In the genomic region with DNA sequence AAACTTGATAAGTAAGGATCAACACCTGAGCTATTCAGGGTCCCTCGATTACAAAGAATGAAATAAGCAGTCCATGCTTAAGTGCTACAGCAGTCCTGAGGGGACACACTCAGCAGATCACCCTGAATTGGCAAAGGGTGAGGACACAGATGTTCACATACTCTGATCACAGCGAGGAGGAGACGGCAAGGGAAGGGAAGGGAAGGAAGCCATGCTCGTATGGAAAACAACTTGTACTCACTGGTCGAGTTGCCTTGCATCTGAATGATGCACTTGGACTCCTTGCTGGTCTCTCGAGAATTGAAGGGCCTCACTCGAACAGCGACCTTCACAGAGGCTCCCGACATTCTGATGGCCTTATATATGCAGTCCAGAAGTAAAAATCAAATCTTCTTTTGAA, we compare ENCODE assay signal across 21 mouse cellular contexts. TPM values are rescaled to one million over a fixed set of nuclear protein-coding genes. Genes with fewer than 3 reads are reported as not detected.
DNase-seq lines count a peak whose midpoint lies in the region; ATAC-seq and TF ChIP-seq lines count a peak whose summit lies in the region.
"Had no signal": no experiment of that assay in that cellular context is flagged by ENCODE, and none has a peak within 500 bp of the region (broad histone marks: within the 10 kb centered on the region; RNA-seq: fewer than 3 reads in every experiment).

No protein-coding gene starts in this region.

- peak; percentile 39 to 75 for DNase-seq in adrenal gland, adult (ENCODE audit: inconsistent age in 2 of 2, low spot score in 1 of 2)
- no peak for DNase-seq in adrenal gland, postnatal 4 days (ENCODE audit: low spot score in 2 of 2)
- DNase-seq in cerebellum, adult 2 months = no peak
- DNase-seq in cerebellum, postnatal 14 days = no peak
- no peak for DNase-seq in heart, adult 2 months
- no peak for DNase-seq in layer of hippocampus, adult 2 months (ENCODE audit: low spot score in 2 of 2)
- no peak for DNase-seq in layer of hippocampus, postnatal 14 days (ENCODE audit: low spot score in 2 of 2)
- DNase-seq: B cell, adult 2 months; cerebellum, adult 9-10 months; embryo, embryonic 11 days; kidney, adult 18-20 months had no signal

- H3K4me1 ChIP-seq in cerebellum, adult 2 months (ENCODE audit: control insufficient read depth, insufficient read depth, low read length) = peaks cover 24% of the 10 kb centered on the region
- H3K4me1 ChIP-seq in heart, adult 2 months (ENCODE audit: control insufficient read depth, insufficient read depth, low read length) = peaks cover 17% of the 10 kb centered on the region
- peaks cover 12% of the 10 kb centered on the region for H3K4me1 ChIP-seq in heart, embryonic 11.5 days (ENCODE audit: control insufficient read depth, insufficient read depth, low read length)

- H3K4me2 ChIP-seq in heart, embryonic 11.5 days = no peak overlapping the region
- H3K4me2 ChIP-seq: embryonic facial prominence, embryonic 15.5 days; heart, embryonic 15.5 days; hindbrain, embryonic 14.5 days; intestine, embryonic 15.5 days had no signal

- no peak for TF ChIP-seq POLR2A in cerebellum, adult 2 months (IDR thresholded peaks at IDR 0.05; ENCODE audit: borderline replicate concordance, insufficient read depth, low read length)
- no peak for TF ChIP-seq POLR2A in heart, adult 2 months (IDR thresholded peaks at IDR 0.05; ENCODE audit: insufficient read depth, low read depth, low read length)

- no peaks in the 10 kb centered on the region for H3K9me3 ChIP-seq in heart, embryonic 11.5 days (replicated peaks; ENCODE audit: control insufficient read depth, low read length)
- H3K9me3 ChIP-seq: embryonic facial prominence, embryonic 15.5 days; forebrain, embryonic 10.5 days; heart, embryonic 15.5 days; hindbrain, embryonic 10.5 days; intestine, embryonic 15.5 days had no signal

- no peak overlapping the region for H3K27ac ChIP-seq in cerebellum, adult 2 months (ENCODE audit: insufficient read depth, low read length)
- H3K27ac ChIP-seq in heart, adult 2 months = peak overlapping the region; percentile 23; the same call in 1 of the 2 replicates
- H3K27ac ChIP-seq in heart, embryonic 11.5 days (ENCODE audit: low read depth, low read length) = no peak overlapping the region
- H3K27ac ChIP-seq in layer of hippocampus, adult 2 months = peak overlapping the region; percentile 28; the same call in 1 of the 2 replicates
- H3K27ac ChIP-seq: embryonic facial prominence, embryonic 15.5 days; forebrain, embryonic 10.5 days; heart, embryonic 15.5 days; hindbrain, embryonic 10.5 days; hindbrain, embryonic 14.5 days; intestine, embryonic 15.5 days had no signal

- intact Hi-C loops in heart, adult 2 months (cut with DNase I) = no loop called here

- TF ChIP-seq EP300 in heart, adult 2 months (IDR thresholded peaks at IDR 0.05; ENCODE audit: insufficient read depth, low read depth, low read length) = 0 out of 2 replicates have a peak, but pooled peaks have one; percentile 46

- H3K27me3 ChIP-seq in cerebellum, adult 2 months (ENCODE audit: control insufficient read depth, insufficient read depth, low read length) = no peaks in the 10 kb centered on the region
- no peaks in the 10 kb centered on the region for H3K27me3 ChIP-seq in heart, adult 2 months (ENCODE audit: control insufficient read depth, insufficient read depth, low read length)
- H3K27me3 ChIP-seq in heart, embryonic 11.5 days (ENCODE audit: control insufficient read depth, insufficient read depth, low read length) = no peaks in the 10 kb centered on the region
- H3K27me3 ChIP-seq: embryonic facial prominence, embryonic 15.5 days; heart, embryonic 15.5 days; intestine, embryonic 15.5 days had no signal

- WGBS in cerebellum, adult 2 months = 13% methylated on average over 9 of the region's 9 CpGs
- 20% methylated on average over 9 of the region's 9 CpGs for WGBS in heart, adult 2 months
- 74% methylated on average over 9 of the region's 9 CpGs for WGBS in heart, embryonic 11.5 days (ENCODE audit: insufficient replicate concordance)

- no peak overlapping the region for H3K9ac ChIP-seq in heart, adult 2 months (ENCODE audit: low read depth, low read length)
- no peak overlapping the region for H3K9ac ChIP-seq in heart, embryonic 11.5 days (ENCODE audit: low read depth, low read length)
- H3K9ac ChIP-seq: embryonic facial prominence, embryonic 15.5 days; heart, embryonic 15.5 days; hindbrain, embryonic 14.5 days; intestine, embryonic 15.5 days had no signal

- peaks cover 23% of the 10 kb centered on the region for H3K36me3 ChIP-seq in heart, adult 2 months (ENCODE audit: control insufficient read depth, insufficient read depth, low read length)
- H3K36me3 ChIP-seq in heart, embryonic 11.5 days (ENCODE audit: control insufficient read depth, insufficient read depth, low read length) = peaks cover 6% of the 10 kb centered on the region; the same call in 1 of the 2 replicates

- ATAC-seq in heart, embryonic 11.5 days (replicated peaks; ENCODE audit: insufficient number of reproducible peaks, low FRiP score, low TSS enrichment) = no peak
- ATAC-seq: CD4-positive, CD25-positive, alpha-beta regulatory T cell, adult 4 months; forebrain, embryonic 14.5 days; intestine, embryonic 15.5 days had no signal

- H3K4me3 ChIP-seq in cerebellum, adult 2 months (replicated peaks; ENCODE audit: insufficient read depth, low read depth, low read length) = no peak overlapping the region
- H3K4me3 ChIP-seq in heart, adult 2 months = no peak overlapping the region
- H3K4me3 ChIP-seq in heart, embryonic 11.5 days (ENCODE audit: low read depth, low read length) = no peak overlapping the region
- H3K4me3 ChIP-seq in layer of hippocampus, adult 2 months = no peak overlapping the region
- H3K4me3 ChIP-seq: embryonic facial prominence, embryonic 15.5 days; erythroblast, embryonic 14.5 days; forebrain, embryonic 10.5 days; heart, embryonic 15.5 days; hindbrain, embryonic 10.5 days; intestine, embryonic 15.5 days had no signal

- H3K79me2 ChIP-seq in heart, adult 2 months (replicated peaks; ENCODE audit: control insufficient read depth, insufficient read depth, low read length) = no peaks in the 10 kb centered on the region; the same call in 1 of the 2 replicates

- TF ChIP-seq CTCF in cerebellum, adult 2 months (IDR thresholded peaks at IDR 0.05; ENCODE audit: borderline replicate concordance, insufficient read depth, low read depth, low read length) = 0 out of 2 replicates have a peak, but pooled peaks have one; percentile 8
- no peak for TF ChIP-seq CTCF in heart, adult 2 months (IDR thresholded peaks at IDR 0.05)
- TF ChIP-seq CTCF in layer of hippocampus, adult 2 months (conservative IDR thresholded peaks at IDR 0.05) = no peak

RNA-seq across cellular contexts. Expression of a gene that starts 16.4 kb away (rescaled TPM):
- total RNA-seq in adrenal gland, postnatal 4 days (2021) = 100 to 1,000 TPM; 118 to 124 TPM
- polyA plus RNA-seq in cerebellum, adult 2 months (2012; rRNA removed) = 254 and 264 TPM in 2 replicates
- 100 to 1,000 TPM; 154 to 186 TPM for total RNA-seq in heart, adult 2 months (2021)
- polyA plus RNA-seq in heart, adult 2 months (2012; rRNA removed) = 41.6 and 79.2 TPM in 2 replicates
- polyA plus RNA-seq in heart, embryonic 11.5 days (2014; fragmentation: Nextera tagmentation; extraction: Ambion mirVana) = 47.8 and 49.6 TPM in 2 replicates
- total RNA-seq in layer of hippocampus, adult 2 months (2021) = 100 to 1,000 TPM; 403 to 414 TPM
- 100 to 1,000 TPM; 392 to 448 TPM for total RNA-seq in layer of hippocampus, postnatal 14 days (2021)
- polyA plus RNA-seq: erythroblast, embryonic 14.5 days had no signal

Comparison
In these comparisons a context has a peak if more than half of its experiments do, and no peak if none do; other contexts are left out.
1. DNase-seq: peak in adrenal gland, adult (2 of 2); none in adrenal gland, postnatal 4 days (0 of 2), cerebellum, adult 2 months (0 of 2), cerebellum, postnatal 14 days (0 of 2), heart, adult 2 months (0 of 2), layer of hippocampus, adult 2 months (0 of 2) and layer of hippocampus, postnatal 14 days (0 of 2).
2. H3K27ac ChIP-seq: peak in heart, adult 2 months (single experiment) and layer of hippocampus, adult 2 months (single experiment); none in cerebellum, adult 2 months (single experiment) and heart, embryonic 11.5 days (single experiment).